ENCODE assay signal across 33 mouse cellular contexts in the genomic region with DNA sequence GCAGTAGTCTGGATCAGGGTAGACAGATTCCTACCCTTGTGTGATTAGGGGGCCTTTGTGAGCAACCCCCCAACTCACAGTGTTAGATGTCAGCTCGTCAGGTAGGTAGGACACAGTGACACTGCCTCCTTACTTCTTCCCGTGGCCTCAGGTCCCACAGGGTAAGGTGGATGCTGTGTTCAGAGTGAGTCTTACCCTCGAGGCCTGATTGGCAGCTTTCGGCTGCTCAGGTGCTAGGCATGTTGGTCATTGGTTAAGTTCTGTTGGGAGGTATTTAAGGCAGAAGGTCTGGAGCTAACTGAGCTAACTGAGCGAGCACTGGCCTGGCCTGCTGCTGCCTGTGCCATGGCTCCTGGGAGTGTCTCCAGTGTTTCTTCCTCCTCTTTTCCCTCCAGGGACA. TPM values are rescaled to one million over a fixed set of nuclear protein-coding genes. Genes with fewer than 3 reads are reported as not detected.
"Had no signal": no experiment of that assay in that cellular context is flagged by ENCODE, and none has a peak within 500 bp of the region (broad histone marks: within the 10 kb centered on the region; RNA-seq: fewer than 3 reads in every experiment).

A gene (plus strand): TSS at position 301 of the 400 bp plus-strand sequence.

- H3K9me3 ChIP-seq: liver, embryonic 13.5 days; neural tube, embryonic 13.5 days; stomach, embryonic 15.5 days had no signal

- DNase-seq: kidney, adult 18-20 months; kidney, adult 9 months; kidney, postnatal 14 days; kidney, postnatal 4 days; layer of hippocampus, adult 9-11 months; liver, embryonic 13.5 days; lung, embryonic 14.5 days; lung, postnatal 10 days; lung, postnatal 36 days; midbrain, embryonic 14.5 days; retina, postnatal 1 day; right cerebral cortex, postnatal 25 days; spleen, adult 18-20 months; thymus, adult 18-20 months; thymus, postnatal 36 days had no signal

- H3K4me3 ChIP-seq: layer of hippocampus, adult 2 months; liver, embryonic 13.5 days; neural tube, embryonic 13.5 days; stomach, embryonic 15.5 days had no signal

- H3K27me3 ChIP-seq: liver, embryonic 13.5 days; neural tube, embryonic 13.5 days; stomach, embryonic 15.5 days had no signal

- H3K9ac ChIP-seq: liver, embryonic 13.5 days; lung, embryonic 14.5 days; neural tube, embryonic 13.5 days; stomach, embryonic 15.5 days had no signal

- H3K4me2 ChIP-seq: liver, embryonic 13.5 days; lung, embryonic 14.5 days; midbrain, embryonic 11.5 days; neural tube, embryonic 13.5 days; stomach, embryonic 15.5 days had no signal

- H3K36me3 ChIP-seq: liver, embryonic 13.5 days; neural tube, embryonic 13.5 days; stomach, embryonic 15.5 days had no signal

- H3K27ac ChIP-seq: layer of hippocampus, adult 2 months; liver, embryonic 13.5 days; stomach, embryonic 15.5 days had no signal

RNA-seq across cellular contexts. Expression of the gene that starts here (rescaled TPM):
- total RNA-seq: layer of hippocampus, adult 2 months; layer of hippocampus, postnatal 25 days; left cerebral cortex, adult 18-20 months; left cerebral cortex, postnatal 10 days; left cerebral cortex, postnatal 36 days; liver, adult 2 months; megakaryocyte progenitor cell, adult 5-6 weeks; megakaryocyte-erythroid progenitor cell, adult 5-6 weeks; neutrophil, adult 5-6 weeks had no signal
- polyA plus RNA-seq: kidney, embryonic 16.5 days; limb, embryonic 11.5 days; limb, embryonic 14.5 days; liver, adult 2 months; liver, embryonic 13.5 days; liver, embryonic 16.5 days; lung, embryonic 14.5 days; midbrain, embryonic 11.5 days; midbrain, embryonic 14.5 days; neural tube, embryonic 13.5 days; stomach, embryonic 15.5 days; testis, adult 2 months; urinary bladder, adult 2 months had no signal
